ENCODE assay signal across 13 mouse cellular contexts in genomic region chr10:20662951-20663350, GRCm38 (mm10).
A peak's percentile ranks its signal among the peaks of the same experiment; 100 is the strongest.
DNase-seq lines count a peak whose midpoint lies in the region; ATAC-seq and TF ChIP-seq lines count a peak whose summit lies in the region.
"Had no signal": no experiment of that assay in that cellular context is flagged by ENCODE, and none has a peak within 500 bp of the region (broad histone marks: within the 10 kb centered on the region; RNA-seq: fewer than 3 reads in every experiment).

No protein-coding gene starts in this region.

- no peak overlapping the region for H3K9ac ChIP-seq in lung, embryonic 14.5 days
- H3K9ac ChIP-seq in lung, postnatal 0 days (replicated peaks; ENCODE audit: low read depth) = no peak overlapping the region

- H3K9me3 ChIP-seq in lung, embryonic 14.5 days (ENCODE audit: low read depth, low read length) = no peaks in the 10 kb centered on the region
- H3K9me3 ChIP-seq in lung, postnatal 0 days (ENCODE audit: low read length) = no peaks in the 10 kb centered on the region
- H3K9me3 ChIP-seq: embryonic facial prominence, embryonic 10.5 days; midbrain, embryonic 10.5 days had no signal

- no peak for ATAC-seq in lung, embryonic 14.5 days (ENCODE audit: insufficient read depth)
- no peak for ATAC-seq in lung, postnatal 0 days
- ATAC-seq in granulocyte monocyte progenitor cell, adult 5-6 weeks (replicated peaks; ENCODE audit: poor library complexity, severe bottlenecking) = peak; percentile 94

- H3K4me1 ChIP-seq in lung, embryonic 14.5 days (ENCODE audit: insufficient read depth) = no peaks in the 10 kb centered on the region
- no peaks in the 10 kb centered on the region for H3K4me1 ChIP-seq in lung, postnatal 0 days (ENCODE audit: insufficient read depth, low read depth, low read length)
- peaks cover 5% of the 10 kb centered on the region; the same call in 1 of the 2 replicates for H3K4me1 ChIP-seq in small intestine, adult 2 months (ENCODE audit: control insufficient read depth, insufficient read depth, insufficient read length, low read length)

- WGBS in lung, embryonic 14.5 days = 61% methylated on average over 7 of the region's 7 CpGs
- WGBS in lung, postnatal 0 days = 58% methylated on average over 7 of the region's 7 CpGs
- 73% methylated on average over 7 of the region's 7 CpGs for whole genome bisulfite sequencing in small intestine, adult 2 months

- no peak overlapping the region for H3K4me3 ChIP-seq in lung, embryonic 14.5 days (ENCODE audit: low read depth, low read length)
- no peak overlapping the region for H3K4me3 ChIP-seq in lung, postnatal 0 days (ENCODE audit: low read depth, low read length)
- H3K4me3 ChIP-seq in small intestine, adult 2 months (ENCODE audit: low read depth, low read length) = no peak overlapping the region
- H3K4me3 ChIP-seq: embryonic facial prominence, embryonic 10.5 days; layer of hippocampus, adult 2 months; midbrain, embryonic 10.5 days had no signal

- no peak for TF ChIP-seq CTCF in lung, embryonic 14.5 days (IDR thresholded peaks at IDR 0.05; ENCODE audit: low read depth)
- no peak for TF ChIP-seq CTCF in lung, postnatal 0 days (IDR thresholded peaks at IDR 0.05)
- TF ChIP-seq CTCF in small intestine, adult 2 months (IDR thresholded peaks at IDR 0.05; ENCODE audit: extremely low read depth, insufficient read length, insufficient replicate concordance, low read depth, low read length) = no peak

- H3K36me3 ChIP-seq in lung, embryonic 14.5 days (ENCODE audit: insufficient read depth) = no peaks in the 10 kb centered on the region
- H3K36me3 ChIP-seq in lung, postnatal 0 days (ENCODE audit: insufficient read depth, low read length) = no peaks in the 10 kb centered on the region
- no peaks in the 10 kb centered on the region for H3K36me3 ChIP-seq in small intestine, adult 2 months (ENCODE audit: control insufficient read depth, insufficient read depth, low read length)
- H3K36me3 ChIP-seq: embryonic facial prominence, embryonic 10.5 days; midbrain, embryonic 10.5 days had no signal

- TF ChIP-seq EP300 in lung, postnatal 0 days (IDR thresholded peaks at IDR 0.05) = no peak

- no peaks in the 10 kb centered on the region for H3K27me3 ChIP-seq in lung, embryonic 14.5 days (ENCODE audit: insufficient read depth, low read length)
- no peaks in the 10 kb centered on the region for H3K27me3 ChIP-seq in lung, postnatal 0 days (replicated peaks; ENCODE audit: insufficient read depth, low read length)
- no peaks in the 10 kb centered on the region for H3K27me3 ChIP-seq in small intestine, adult 2 months (ENCODE audit: control insufficient read depth, insufficient read depth, low read length)

- DNase-seq in lung, embryonic 14.5 days = peak; percentile 28
- DNase-seq in lung, postnatal 0 days (ENCODE audit: low spot score) = no peak
- DNase-seq in kidney, postnatal 14 days = peak; percentile 40
- DNase-seq in right cerebral cortex, postnatal 10 days (ENCODE audit: low spot score in 2 of 2) = no peak
- DNase-seq in urinary bladder, postnatal 14 days (ENCODE audit: low spot score) = no peak
- DNase-seq in layer of hippocampus, postnatal 36 days = no peak
- DNase-seq: cerebellum, adult 11-12 months; lung, adult 2 months had no signal

- H3K27ac ChIP-seq in lung, embryonic 14.5 days (ENCODE audit: low read depth) = no peak overlapping the region
- no peak overlapping the region for H3K27ac ChIP-seq in lung, postnatal 0 days (ENCODE audit: low read length)
- H3K27ac ChIP-seq in small intestine, adult 2 months (ENCODE audit: insufficient read depth, low read depth, low read length) = 0 out of 2 replicates have a peak overlapping the region, but pooled peaks have one; percentile 29
- H3K27ac ChIP-seq: layer of hippocampus, adult 2 months; midbrain, embryonic 10.5 days had no signal

- H3K4me2 ChIP-seq in lung, embryonic 14.5 days = no peak overlapping the region
- no peak overlapping the region for H3K4me2 ChIP-seq in lung, postnatal 0 days (replicated peaks; ENCODE audit: low read depth, low read length)

- TF ChIP-seq POLR2A in small intestine, adult 2 months (IDR thresholded peaks at IDR 0.05; ENCODE audit: low read depth, low read length) = no peak

Comparison
In these comparisons a context has a peak if more than half of its experiments do, and no peak if none do; other contexts are left out.
1. DNase-seq: peak in lung, embryonic 14.5 days (single experiment) and kidney, postnatal 14 days (single experiment); none in lung, postnatal 0 days (single experiment), right cerebral cortex, postnatal 10 days (0 of 2), urinary bladder, postnatal 14 days (single experiment) and layer of hippocampus, postnatal 36 days (0 of 2).